8 mouse cellular contexts compared by ENCODE assay signal in genomic region chr3:89390111-89390515, GRCm38 (mm10). TPM values are rescaled to one million over a fixed set of nuclear protein-coding genes. Genes with fewer than 3 reads are reported as not detected.
A peak's percentile ranks its signal among the peaks of the same experiment; 100 is the strongest.
DNase-seq lines count a peak whose midpoint lies in the region; ATAC-seq and TF ChIP-seq lines count a peak whose summit lies in the region.

No protein-coding gene starts in this region.

- H3K4me3 ChIP-seq in intestine, embryonic 16.5 days (ENCODE audit: low read length), result peak overlapping the region; percentile 77
- H3K4me3 ChIP-seq in small intestine, adult 2 months (ENCODE audit: low read depth, low read length), result peak overlapping the region; percentile 86

- no peak for TF ChIP-seq POLR2A in small intestine, adult 2 months (IDR thresholded peaks at IDR 0.05; ENCODE audit: low read depth, low read length)

- H3K27ac ChIP-seq in intestine, embryonic 16.5 days (ENCODE audit: low read length), result peak overlapping the region; percentile 99
- H3K27ac ChIP-seq in small intestine, adult 2 months (ENCODE audit: insufficient read depth, low read depth, low read length), result peak overlapping the region; percentile 98

- WGBS in intestine, embryonic 16.5 days, result 30% methylated on average over 5 of the region's 5 CpGs
- WGBS in small intestine, adult 2 months, result 2% methylated on average over 5 of the region's 5 CpGs

- H3K4me2 ChIP-seq in intestine, embryonic 16.5 days (ENCODE audit: low read depth, low read length), result peak overlapping the region; percentile 94

- TF ChIP-seq CTCF in small intestine, adult 2 months (IDR thresholded peaks at IDR 0.05; ENCODE audit: extremely low read depth, insufficient read length, insufficient replicate concordance, low read depth, low read length), result no peak

- H3K4me1 ChIP-seq in intestine, embryonic 16.5 days (ENCODE audit: control insufficient read depth, insufficient read depth, low read length), result peaks cover 50% of the 10 kb centered on the region
- peaks cover 35% of the 10 kb centered on the region for H3K4me1 ChIP-seq in small intestine, adult 2 months (ENCODE audit: control insufficient read depth, insufficient read depth, insufficient read length, low read length)

- no peaks in the 10 kb centered on the region for H3K9me3 ChIP-seq in intestine, embryonic 16.5 days (ENCODE audit: control insufficient read depth, low read length)

- H3K27me3 ChIP-seq in intestine, embryonic 16.5 days (replicated peaks; ENCODE audit: control insufficient read depth, insufficient read depth, low read length), result no peaks in the 10 kb centered on the region
- H3K27me3 ChIP-seq in small intestine, adult 2 months (ENCODE audit: control insufficient read depth, insufficient read depth, low read length), result no peaks in the 10 kb centered on the region

- peak overlapping the region; percentile 85 for H3K9ac ChIP-seq in intestine, embryonic 16.5 days (ENCODE audit: low read depth, low read length)

- H3K36me3 ChIP-seq in intestine, embryonic 16.5 days (ENCODE audit: control insufficient read depth, insufficient read depth, low read length), result no peaks in the 10 kb centered on the region
- peaks cover 26% of the 10 kb centered on the region for H3K36me3 ChIP-seq in small intestine, adult 2 months (ENCODE audit: control insufficient read depth, insufficient read depth, low read length)

- peak; percentile 51 to 58 for DNase-seq in lung, adult 18-20 months
- DNase-seq in lung, postnatal 25 days (ENCODE audit: low spot score), result no peak
- DNase-seq in adipocyte (ENCODE audit: low spot score), result peak; percentile 85
- peak; percentile 29 to 33 for DNase-seq in cerebellum, postnatal 36 days
- DNase-seq in left cerebral cortex, postnatal 10 days (ENCODE audit: extremely low spot score in 1 of 2, low spot score in 2 of 2), result no peak
- DNase-seq in left cerebral cortex, adult 11 months (ENCODE audit: low spot score), result no peak

- intact Hi-C loops in left cerebral cortex, postnatal 10 days (cut with DNase I), result no loop called here

- ATAC-seq in intestine, embryonic 16.5 days, result no peak

RNA-seq across cellular contexts. Expression of gene Zbtb7b, which starts 4.5 kb away (rescaled TPM):
- 10.0 and 11.3 TPM in 2 replicates for polyA plus RNA-seq in intestine, embryonic 16.5 days (2015; fragmentation: Nextera tagmentation; extraction: Ambion mirVana)
- 97.8 and 262 TPM in 2 replicates for polyA plus RNA-seq in small intestine, adult 2 months (2012; rRNA removed)
- 1 to 10 TPM; 6.9 TPM for total RNA-seq in left cerebral cortex, postnatal 10 days (2021)

RNA-seq across cellular contexts. Expression of gene Lenep, which starts 12.5 kb away (rescaled TPM):
- polyA plus RNA-seq in intestine, embryonic 16.5 days (2015; fragmentation: Nextera tagmentation; extraction: Ambion mirVana), result not detected in 2 replicates
- polyA plus RNA-seq in small intestine, adult 2 months (2012; rRNA removed), result 0.85 TPM in 1 of 2 replicates, not detected in the other
- total RNA-seq in left cerebral cortex, postnatal 10 days (2021), result not detected

RNA-seq across cellular contexts. Expression of gene Flad1, which starts 21.6 kb away (rescaled TPM):
- polyA plus RNA-seq in intestine, embryonic 16.5 days (2015; fragmentation: Nextera tagmentation; extraction: Ambion mirVana), result 44.5 and 53.2 TPM in 2 replicates
- polyA plus RNA-seq in small intestine, adult 2 months (2012; rRNA removed), result 22.1 and 36.1 TPM in 2 replicates
- total RNA-seq in left cerebral cortex, postnatal 10 days (2021), result 10 to 100 TPM; 31.9 to 32.7 TPM

RNA-seq across cellular contexts. Expression of gene Dcst1, which starts 25.1 kb away (rescaled TPM):
- polyA plus RNA-seq in intestine, embryonic 16.5 days (2015; fragmentation: Nextera tagmentation; extraction: Ambion mirVana), result 3.5 and 5.0 TPM in 2 replicates
- 2.0 and 9.1 TPM in 2 replicates for polyA plus RNA-seq in small intestine, adult 2 months (2012; rRNA removed)
- total RNA-seq in left cerebral cortex, postnatal 10 days (2021), result not detected

RNA-seq across cellular contexts. Expression of gene Cks1b, which starts 28.1 kb away (rescaled TPM):
- polyA plus RNA-seq in intestine, embryonic 16.5 days (2015; fragmentation: Nextera tagmentation; extraction: Ambion mirVana), result 269 and 311 TPM in 2 replicates
- 6.2 and 13.7 TPM in 2 replicates for polyA plus RNA-seq in small intestine, adult 2 months (2012; rRNA removed)
- total RNA-seq in left cerebral cortex, postnatal 10 days (2021), result 1 to 10 TPM; 7.4 to 8.0 TPM

Comparison
In these comparisons a context has a peak if more than half of its experiments do, and no peak if none do; other contexts are left out.
1. DNase-seq: peak in lung, adult 18-20 months (2 of 2), adipocyte (single experiment) and cerebellum, postnatal 36 days (2 of 2); none in lung, postnatal 25 days (single experiment), left cerebral cortex, postnatal 10 days (0 of 2) and left cerebral cortex, adult 11 months (single experiment).